Mouse (Mus musculus) urinary bladder, postnatal 36 days (tissue): Measurements from ENCODE around the gene Tdpoz2.
"Not testable (repeated sequence)": the region's sequence is repeated elsewhere in the genome, so short reads cannot be mapped to it uniquely, and the experiment has no call there.

Source experiments
- DNase-seq, 2 experiments: peaks; one replicate each; pipeline ENCODE4 v3.0.0; 2022; ENCODE audit warnings: low spot score in 2 of 2, mixed read lengths in 1 of 2

Tdpoz2 gene

GRCm38 (mm10) chr3:93652586-93652985 is at the start of gene Tdpoz2:
Gene Tdpoz2, minus strand, starts transcription at chr3:93652686.
- DNase-seq, result no peak

DNA sequence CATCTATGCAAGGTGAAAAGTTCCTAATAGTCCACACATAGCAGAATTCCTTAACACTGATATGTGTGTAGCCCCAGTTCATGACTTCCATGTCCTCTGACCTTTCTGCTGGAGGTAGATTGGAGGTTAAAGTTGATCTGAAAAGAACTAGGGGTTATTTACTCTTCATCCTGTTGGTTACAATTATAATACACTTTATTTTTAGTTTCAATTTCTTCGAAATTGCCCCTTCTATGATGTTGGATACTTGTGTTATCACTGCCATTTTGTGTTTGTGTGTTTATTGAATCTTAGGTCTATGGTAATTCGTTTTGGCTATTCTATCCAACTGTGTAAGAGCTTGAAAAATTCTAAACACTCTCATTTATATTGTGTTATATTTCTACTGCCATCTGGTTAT is 40.5 kb upstream of the Tdpoz2 start, which contains the start of gene Gm37596:
Gene Gm37596, minus strand, starts transcription at position 101 of the 400 bp plus-strand sequence.
- not testable (repeated sequence) for DNase-seq

GRCm38 (mm10) chr3:93676210-93676609 is 23.7 kb upstream of the Tdpoz2 start, which contains the start of gene Tdpoz1:
Gene Tdpoz1, minus strand, starts transcription at chr3:93676310.
- not testable (repeated sequence) for DNase-seq

- DNase-seq, result not testable (repeated sequence)
Measured at GRCm38 (mm10) chr3:93670805-93671503, 18.5 kb upstream of the Tdpoz2 start.

DNA sequence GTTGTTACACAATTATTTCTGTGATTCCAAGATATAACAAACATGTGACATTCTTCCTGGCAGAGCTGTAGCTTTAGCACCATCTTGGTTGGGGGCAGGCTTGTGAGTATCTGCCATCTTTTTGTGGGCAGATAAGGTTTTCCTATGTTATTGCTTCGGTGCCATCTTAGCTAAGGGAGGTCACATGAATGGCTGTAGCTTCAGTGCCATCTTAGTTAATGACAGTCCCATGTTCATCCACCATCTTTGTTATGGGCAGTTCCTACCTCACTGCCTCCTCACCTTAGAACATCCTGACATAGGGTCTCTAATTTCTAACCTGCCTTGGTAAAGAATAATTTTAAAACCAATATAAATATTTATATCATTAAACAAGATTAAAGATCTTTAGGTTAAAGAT is 1.8 kb upstream of the Tdpoz2 start:
- DNase-seq, result no peak

DNA sequence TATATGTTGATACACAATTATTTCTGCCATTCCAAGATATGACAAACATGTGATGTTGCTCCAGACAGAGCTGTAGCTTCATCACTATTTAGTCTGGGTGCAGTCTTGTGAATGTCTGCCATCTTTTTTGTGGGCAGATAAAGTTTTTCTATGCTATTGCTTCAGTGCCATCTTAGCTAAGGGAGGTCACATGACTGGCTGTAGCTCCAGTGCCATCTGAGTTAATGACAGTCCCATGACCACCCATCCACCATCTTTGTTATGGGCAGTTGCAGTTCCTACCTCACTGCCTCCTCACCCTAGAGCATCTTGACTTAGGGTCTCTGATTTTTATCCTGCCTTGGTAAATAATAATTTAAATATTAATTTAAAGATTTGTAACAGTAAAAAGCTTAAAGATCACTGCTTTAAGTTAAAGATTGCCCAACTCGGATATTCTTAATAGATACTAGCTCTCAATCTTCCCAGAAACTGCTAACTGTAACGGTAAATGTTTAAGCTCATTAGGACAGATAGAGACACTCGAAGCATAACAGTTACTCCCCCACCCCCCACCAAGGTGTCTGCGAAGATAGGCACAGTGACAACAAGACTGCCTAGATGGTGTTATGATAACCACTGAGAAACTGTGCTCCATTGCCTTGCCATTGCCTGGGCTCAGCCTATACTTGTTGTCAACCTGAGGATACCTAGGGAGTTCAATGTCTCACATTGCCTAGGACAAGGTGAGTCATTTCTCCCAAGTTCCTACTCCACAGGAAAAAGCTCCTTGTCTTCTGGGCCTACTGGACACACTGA is 21.4 kb downstream of the Tdpoz2 start:
- DNase-seq, result not testable (repeated sequence)

DNA sequence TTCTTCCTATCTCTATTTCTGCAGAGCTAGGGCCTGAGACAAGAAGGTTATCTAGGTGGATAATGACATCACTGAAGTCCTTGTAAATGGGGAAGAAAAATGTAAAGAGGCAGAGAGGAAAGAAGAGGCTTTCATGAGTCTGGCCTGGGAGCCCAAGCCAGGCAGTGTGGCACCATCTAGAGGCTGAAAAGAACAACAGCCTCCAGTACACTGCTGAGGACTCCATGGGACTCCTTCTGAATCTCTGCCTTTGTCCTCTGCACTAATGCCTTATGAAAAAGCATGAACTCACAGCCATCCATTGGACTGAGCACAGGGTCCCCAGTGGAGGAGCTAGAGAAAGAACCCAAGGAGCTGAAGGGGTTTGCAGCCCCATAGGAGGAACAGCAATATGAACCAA is 43.5 kb downstream of the Tdpoz2 start:
- DNase-seq, result peak in 1 of 2 experiments; percentile 26

- no peak for DNase-seq
Measured at GRCm38 (mm10) chr3:93601903-93602302, 50.6 kb downstream of the Tdpoz2 start.
